Mouse (Mus musculus) heart, embryonic 15.5 days (tissue): ENCODE results near the gene Rab40b. TPM values are rescaled to one million over a fixed set of nuclear protein-coding genes. Genes with fewer than 3 reads are reported as not detected.
"Not testable (repeated sequence)": the region's sequence is repeated elsewhere in the genome, so short reads cannot be mapped to it uniquely, and the experiment has no call there.

ENCODE experiments used
- ATAC-seq: fragments of 200-750 bp; cut with Nextera tagmentation; replicated peaks from 2 replicates; pipeline ENCODE4 v1.8.0; 2017; ENCODE audit warnings: low read depth, moderate TSS enrichment; ENCODE audit not compliant: insufficient number of reproducible peaks, insufficient read depth, low FRiP score
- H3K27ac ChIP-seq: fragments of 300-500 bp; sonication (generic); 2 replicates; pipeline ENCODE4 v1.5.1; 2015; ENCODE audit warnings: mild to moderate bottlenecking, inconsistent platforms
- H3K27me3 ChIP-seq: fragments of 300-500 bp; sonication (generic); 2 replicates; pipeline ENCODE4 v1.6.1; 2015; ENCODE audit warnings: inconsistent platforms
- H3K36me3 ChIP-seq: fragments of 300-500 bp; sonication (generic); 2 replicates; pipeline ENCODE4 v1.6.1; 2015; ENCODE audit warnings: mild to moderate bottlenecking, inconsistent platforms
- H3K4me1 ChIP-seq: fragments of 300-500 bp; sonication (generic); replicated peaks from 2 replicates; pipeline ENCODE4 v1.6.1; 2015; ENCODE audit warnings: inconsistent platforms
- H3K4me2 ChIP-seq: fragments of 300-500 bp; sonication (generic); 2 replicates; pipeline ENCODE4 v1.6.1; 2015; ENCODE audit warnings: inconsistent platforms, mild to moderate bottlenecking, moderate library complexity
- H3K4me3 ChIP-seq: fragments of 300-500 bp; sonication (generic); 2 replicates; pipeline ENCODE4 v1.5.1; 2015; ENCODE audit warnings: mild to moderate bottlenecking, inconsistent platforms
- H3K9ac ChIP-seq: fragments of 300-500 bp; sonication (generic); 2 replicates; pipeline ENCODE4 v1.6.1; 2015; ENCODE audit warnings: mild to moderate bottlenecking, inconsistent platforms
- H3K9me3 ChIP-seq: fragments of 300-500 bp; sonication (generic); replicated peaks from 2 replicates; pipeline ENCODE4 v1.6.1; 2016; ENCODE audit warnings: inconsistent platforms
- WGBS: fragments of 180-500 bp; shearing (Covaris S2); methylation state at CpG from one replicate; pipeline ENCODE4 v1.1.7; 2015; ENCODE audit warnings: mixed read lengths; 5-methylcytosine and 5-hydroxymethylcytosine counted together
- microRNA-seq: library from miRNA; unstranded; fragments of <30 nt; microRNA quantifications from one replicate; pipeline ENCODE4, GENCODE M21; 2016
- polyA plus RNA-seq: library from polyadenylated mRNA; unstranded; fragments of >200 nt; fragmentation: Nextera tagmentation; extraction: Ambion mirVana; gene quantifications from 2 replicates; pipeline ENCODE4 v1.2.1, GENCODE M21; 2015

Rab40b gene
- polyA plus RNA-seq, 1 experiment from 2014 or later: 6.2 TPM

GRCm38 (mm10) chr11:121328619-121329018, 59.4 kb downstream of the Rab40b start:
- H3K9ac ChIP-seq: no peak overlapping the region
- no peaks in the 10 kb centered on the region for H3K27me3 ChIP-seq
- peaks cover 46% of the 10 kb centered on the region for H3K36me3 ChIP-seq
- no peaks in the 10 kb centered on the region for H3K4me1 ChIP-seq
- no peak for ATAC-seq
- no peaks in the 10 kb centered on the region for H3K9me3 ChIP-seq
- no peak overlapping the region for H3K27ac ChIP-seq
- no peak overlapping the region for H3K4me3 ChIP-seq
- H3K4me2 ChIP-seq: no peak overlapping the region

DNA sequence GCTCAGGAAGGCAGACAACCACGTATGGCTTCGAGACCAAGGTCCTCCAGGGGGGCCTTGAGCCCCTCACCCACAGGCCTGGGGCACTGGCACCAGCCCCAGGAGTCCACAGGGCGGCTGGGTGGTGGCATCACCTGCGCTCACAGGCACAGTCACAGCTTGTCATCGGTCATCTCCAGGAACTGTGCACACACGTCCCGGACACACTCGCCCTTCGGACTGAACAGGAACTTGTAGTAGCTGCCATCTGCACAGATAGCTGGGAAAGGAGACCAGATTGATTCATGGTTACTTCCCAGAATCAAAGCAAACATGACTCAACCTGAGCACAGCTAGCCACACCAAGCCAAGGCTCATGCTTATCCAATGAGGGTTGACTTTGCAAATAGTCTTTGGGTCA, 59.8 kb downstream of the Rab40b start:
- Histone ChIP-seq H3K4me3 (no peak overlapping the region), H3K27me3 (no peaks in the 10 kb centered on the region), H3K36me3 (peaks cover 46% of the 10 kb centered on the region), H3K27ac (no peak overlapping the region), H3K9ac (no peak overlapping the region), H3K4me2 (no peak overlapping the region), H3K4me1 (no peaks in the 10 kb centered on the region), H3K9me3 (no peaks in the 10 kb centered on the region)
- no peak for ATAC-seq
- WGBS: 93% methylated on average over 9 of the region's 9 CpGs

- Histone ChIP-seq H3K27ac (no peak overlapping the region), H3K27me3 (no peaks in the 10 kb centered on the region), H3K36me3 (peaks cover 37% of the 10 kb centered on the region), H3K9ac (no peak overlapping the region), H3K9me3 (no peaks in the 10 kb centered on the region), H3K4me3 (no peak overlapping the region), H3K4me1 (no peaks in the 10 kb centered on the region), H3K4me2 (no peak overlapping the region)
- ATAC-seq: no peak
- 92% methylated on average over 5 of the region's 5 CpGs for WGBS
Observed at GRCm38 (mm10) chr11:121326681-121327080, 61.4 kb downstream of the Rab40b start.

GRCm38 (mm10) chr11:121326034-121326433, 62.0 kb downstream of the Rab40b start:
- Histone ChIP-seq H3K4me3 (no peak overlapping the region), H3K36me3 (peaks cover 37% of the 10 kb centered on the region), H3K27ac (no peak overlapping the region), H3K27me3 (no peaks in the 10 kb centered on the region), H3K4me1 (no peaks in the 10 kb centered on the region), H3K9ac (no peak overlapping the region), H3K4me2 (no peak overlapping the region), H3K9me3 (no peaks in the 10 kb centered on the region)
- ATAC-seq: no peak
- WGBS: 60% methylated on average over 1 of the region's 1 CpGs

DNA sequence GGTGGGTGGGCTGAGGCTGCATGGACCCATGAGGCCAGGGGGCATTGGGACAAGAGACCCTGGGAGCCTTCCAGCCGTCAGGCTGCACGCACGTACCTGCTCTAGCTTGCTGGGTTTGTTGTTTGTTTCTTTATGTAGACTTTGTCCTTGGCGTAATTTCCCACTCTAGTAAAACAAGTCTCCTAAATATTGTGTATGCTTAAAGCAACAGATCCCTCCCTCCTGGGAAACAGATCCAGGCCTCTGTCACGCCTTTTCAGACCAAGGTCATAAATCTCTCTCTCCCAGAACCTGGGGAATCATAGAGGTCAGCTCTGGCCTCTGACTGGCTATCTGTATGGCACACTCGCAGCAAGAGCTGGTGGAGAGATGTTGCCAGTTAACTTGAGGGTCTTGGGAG, 80.3 kb downstream of the Rab40b start:
- not testable (repeated sequence) for H3K27me3 ChIP-seq, H3K4me1 ChIP-seq, H3K4me3 ChIP-seq, H3K9ac ChIP-seq, H3K9me3 ChIP-seq, H3K4me2 ChIP-seq, H3K27ac ChIP-seq, ATAC-seq
- WGBS: 95% methylated on average over 6 of the region's 6 CpGs
- H3K36me3 ChIP-seq: peaks cover 67% of the 10 kb centered on the region

GRCm38 (mm10) chr11:121306608-121307007, 81.4 kb downstream of the Rab40b start:
- WGBS: 95% methylated on average over 8 of the region's 8 CpGs
- no peak for ATAC-seq
- no peak overlapping the region for H3K9ac ChIP-seq
- H3K36me3 ChIP-seq: peaks cover 78% of the 10 kb centered on the region
- no peak overlapping the region for H3K27ac ChIP-seq
- H3K27me3 ChIP-seq: no peaks in the 10 kb centered on the region
- 0 out of 2 replicates have a peak, but pooled peaks cover 4% of the 10 kb centered on the region for H3K9me3 ChIP-seq
- H3K4me3 ChIP-seq: no peak overlapping the region
- no peaks in the 10 kb centered on the region for H3K4me1 ChIP-seq
- no peak overlapping the region for H3K4me2 ChIP-seq

Small RNA genes within 50 kb of the gene (microRNA-seq; reads per million reads assigned to microRNA genes)
- not detected for gene Mir7236

Other genes starting within 250 kb of the Rab40b start
- gene Tex19.1, start 242.1 kb downstream of the Rab40b start, polyA plus RNA-seq: 0.10 TPM in 1 of 2 replicates, not detected in the other
- gene Uts2r, start 228.0 kb downstream of the Rab40b start, polyA plus RNA-seq: not detected in 2 replicates
- 7.3 and 9.2 TPM in 2 replicates for gene Hexdc, start 183.8 kb downstream of the Rab40b start, polyA plus RNA-seq
- gene Ogfod3, start 183.5 kb downstream of the Rab40b start, polyA plus RNA-seq: 26.4 and 29.8 TPM in 2 replicates
- gene Cybc1, start 158.9 kb downstream of the Rab40b start, polyA plus RNA-seq: 19.1 and 29.7 TPM in 2 replicates
- gene Narf, start 151.0 kb downstream of the Rab40b start, polyA plus RNA-seq: 52.4 and 65.6 TPM in 2 replicates
- gene Foxk2, start 128.3 kb downstream of the Rab40b start, polyA plus RNA-seq: 5.7 and 8.2 TPM in 2 replicates
- 62.9 and 73.6 TPM in 2 replicates for gene Wdr45b, start 33.8 kb downstream of the Rab40b start, polyA plus RNA-seq
- gene Fn3krp, start 33.1 kb upstream of the Rab40b start, polyA plus RNA-seq: 5.8 and 6.2 TPM in 2 replicates
- gene Fn3k, start 46.7 kb upstream of the Rab40b start, polyA plus RNA-seq: 11.7 and 14.9 TPM in 2 replicates
- gene Tbcd, start 63.7 kb upstream of the Rab40b start, polyA plus RNA-seq: 17.3 and 25.2 TPM in 2 replicates
- 0.15 and 0.60 TPM in 2 replicates for gene Zfp750, start 131.1 kb upstream of the Rab40b start, polyA plus RNA-seq